Mouse (Mus musculus) c-Kit-negative CD71-positive TER-119-positive erythroid progenitor cells, embryonic 14.5 days (primary cell): ENCODE measurements around the gene Cd180.

Experiments
- DNase-seq: peaks from one replicate; pipeline ENCODE4 v3.0.0-alpha.2; 2013; ENCODE audit warnings: low read depth, low spot score

Cd180 gene

DNA sequence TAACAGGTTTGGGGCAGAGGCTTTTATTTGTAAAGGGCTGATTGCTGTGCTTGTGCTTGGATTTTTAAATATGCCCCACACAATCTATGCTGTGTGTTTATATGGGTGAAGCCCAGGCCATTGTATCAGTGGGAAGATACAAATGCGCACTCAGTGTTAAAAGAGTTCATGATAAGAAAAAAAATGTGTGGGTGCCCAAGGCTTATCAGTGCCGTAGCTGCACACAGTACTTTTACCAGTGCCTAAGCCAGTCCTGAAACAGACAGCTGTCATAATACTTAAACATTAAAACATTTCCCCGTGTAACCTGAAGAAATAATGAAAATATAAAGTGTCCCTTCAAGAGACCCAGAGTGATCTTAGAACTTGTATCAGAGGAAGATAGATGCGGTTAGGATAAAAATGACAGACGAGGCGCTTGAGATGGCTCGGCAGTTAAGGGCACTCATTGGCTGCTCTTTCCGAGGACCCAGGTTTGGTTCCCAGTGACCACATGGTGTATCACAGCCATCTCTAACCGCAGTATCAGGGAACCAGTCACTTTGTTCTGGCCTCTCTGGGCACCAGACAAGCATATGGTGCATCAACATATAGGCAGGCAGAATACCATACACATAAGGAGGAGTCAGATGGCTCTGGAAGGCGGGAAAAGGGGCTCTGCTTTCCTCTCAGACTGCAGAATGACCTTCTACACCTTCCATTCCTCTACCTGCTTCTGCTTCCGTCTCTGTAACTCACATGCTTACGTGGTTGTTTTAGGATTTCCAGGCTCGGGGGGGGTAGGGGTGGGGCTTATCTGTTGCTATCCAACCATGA, 46.6 kb downstream of the Cd180 start:
- peak; percentile 39 for DNase-seq

DNA sequence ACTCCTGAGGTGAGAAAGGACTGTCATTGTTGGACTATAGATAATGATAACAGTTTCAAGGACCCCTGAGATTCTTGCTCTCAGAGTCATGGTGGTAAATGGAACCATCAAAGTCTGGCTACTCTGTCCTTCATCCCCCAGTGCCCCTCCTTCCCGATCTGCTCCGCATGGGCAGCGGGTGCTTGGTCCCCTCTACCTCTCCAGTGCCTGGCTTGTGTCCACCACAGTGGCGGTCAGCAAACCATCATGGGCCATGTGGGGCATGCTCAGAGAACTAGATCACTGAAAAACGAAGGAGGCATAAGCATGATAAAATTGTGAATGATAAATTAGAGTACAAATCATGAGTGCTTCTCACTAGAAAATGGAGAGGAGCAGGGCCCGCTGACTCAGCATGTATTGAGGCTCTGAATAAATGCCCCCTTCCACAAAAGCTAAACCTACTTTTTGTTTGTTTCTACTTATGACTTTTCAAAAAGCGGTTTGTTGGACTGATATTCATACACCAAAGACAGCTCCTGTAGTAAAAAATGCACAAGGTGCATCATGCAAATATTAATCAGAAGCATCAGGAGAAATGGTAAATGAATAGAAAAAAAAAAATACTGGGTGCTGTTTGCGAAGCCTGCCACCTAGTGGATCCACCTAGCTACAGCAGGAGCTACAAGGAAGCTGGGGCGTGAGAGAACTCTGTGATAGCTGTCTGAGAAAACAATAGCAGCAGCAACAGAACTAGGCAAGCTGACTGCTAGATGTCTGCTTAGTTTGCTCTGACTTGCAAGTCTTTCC, 51.3 kb downstream of the Cd180 start:
- no peak for DNase-seq

DNA sequence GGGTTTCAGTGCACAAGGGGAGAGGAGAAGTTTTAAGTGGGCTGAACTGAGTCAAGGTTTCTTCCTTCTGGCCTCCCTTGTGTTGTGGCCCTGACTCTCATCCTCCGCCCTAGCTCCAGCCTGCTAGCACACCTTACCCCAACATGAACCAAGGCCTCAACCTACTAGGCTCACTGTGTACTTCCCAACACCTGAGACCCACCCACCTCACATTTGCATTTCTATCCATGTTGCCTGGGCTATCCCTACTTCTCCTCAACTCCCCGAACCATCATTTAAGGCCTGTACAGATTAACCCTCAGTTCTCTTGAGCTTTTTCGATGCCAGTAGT, 51.9 kb downstream of the Cd180 start:
- no peak for DNase-seq

DNA sequence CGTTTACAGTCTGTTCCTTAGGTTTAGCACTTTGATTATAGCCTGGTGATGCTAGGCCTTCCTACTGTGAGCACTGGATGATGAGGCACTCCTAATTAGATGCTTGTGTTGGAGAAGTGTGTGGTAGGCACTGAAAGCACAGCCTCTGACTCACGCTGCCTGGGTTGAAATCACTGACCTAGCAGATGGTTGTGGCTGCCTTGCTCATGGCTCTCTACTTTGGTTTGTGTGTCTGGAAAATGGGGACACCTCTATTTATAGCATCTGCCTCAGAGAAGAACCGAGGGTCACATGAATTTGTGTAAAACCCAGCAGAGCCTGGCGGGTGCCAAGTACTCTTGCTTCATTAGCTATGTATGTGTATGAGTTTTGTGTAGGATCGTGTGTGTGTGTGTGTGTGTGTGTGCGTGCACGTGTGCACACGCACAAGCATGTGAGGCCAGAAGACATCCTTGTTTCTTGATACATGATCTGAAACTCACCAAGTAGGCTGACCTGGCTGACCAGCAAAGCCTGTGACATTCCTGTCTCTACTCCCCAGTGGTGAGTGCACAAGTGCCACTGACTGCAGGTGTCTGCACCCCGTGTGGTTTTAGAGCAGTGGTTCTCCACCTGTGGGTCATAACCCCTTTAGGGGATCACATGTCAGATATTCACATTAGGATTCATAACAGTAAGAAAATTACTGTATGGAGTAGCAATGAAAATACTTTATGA, 52.4 kb downstream of the Cd180 start:
- DNase-seq = no peak

DNA sequence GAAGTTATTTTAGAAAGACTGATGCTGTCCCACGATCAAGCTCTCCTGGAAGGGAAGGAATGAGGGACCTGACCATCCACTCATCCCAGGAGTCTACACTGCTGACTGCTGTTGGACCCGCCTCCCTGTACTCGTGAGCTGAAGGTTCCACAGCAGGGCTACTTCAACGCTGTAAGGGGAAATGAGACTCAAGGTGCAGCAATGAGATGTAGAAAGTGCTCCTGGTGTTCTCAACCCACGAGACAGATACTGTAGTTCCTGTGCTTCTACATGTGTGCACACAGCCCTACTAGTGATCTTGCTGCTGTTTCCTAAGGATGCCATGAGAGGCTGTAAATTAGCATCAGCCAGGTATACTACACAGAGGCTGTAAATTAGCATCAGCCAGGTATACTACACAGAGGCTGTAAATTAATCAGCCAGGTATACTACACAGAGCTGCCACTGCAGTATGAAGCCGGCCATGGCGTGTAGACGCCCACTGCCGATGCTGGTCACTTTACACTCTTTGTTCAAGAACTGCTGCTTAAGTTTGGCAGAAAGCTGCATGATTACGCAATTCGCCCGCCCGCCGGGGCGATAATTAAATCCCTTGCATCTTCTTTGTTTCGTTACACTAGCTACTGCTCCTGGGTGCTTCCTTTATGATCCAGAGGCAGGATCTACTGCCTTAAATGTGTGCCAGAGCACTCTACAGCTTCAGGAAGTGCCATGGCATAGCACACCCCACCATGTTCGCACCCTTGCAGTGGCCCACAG, 53.6 kb downstream of the Cd180 start:
- DNase-seq = no peak

DNA sequence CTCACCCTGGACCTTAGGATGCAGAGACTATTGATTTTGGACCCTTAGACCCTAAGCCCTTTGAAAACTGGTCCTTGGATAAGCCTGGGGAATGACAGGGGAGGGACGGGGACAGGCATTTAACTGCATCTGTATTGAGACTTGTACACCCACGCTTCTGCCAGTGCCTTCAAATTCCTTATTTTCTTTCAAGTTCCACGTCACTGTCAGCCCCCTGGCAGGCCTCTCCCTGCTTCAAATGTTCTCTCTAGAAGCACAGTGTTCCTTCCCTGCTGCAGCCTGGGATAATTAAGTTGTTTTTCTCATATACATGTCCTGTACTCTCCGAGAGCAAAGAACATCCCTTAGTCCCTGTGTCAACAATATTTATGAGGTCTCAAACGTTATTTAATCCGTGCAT, 55.8 kb downstream of the Cd180 start:
- no peak for DNase-seq

DNA sequence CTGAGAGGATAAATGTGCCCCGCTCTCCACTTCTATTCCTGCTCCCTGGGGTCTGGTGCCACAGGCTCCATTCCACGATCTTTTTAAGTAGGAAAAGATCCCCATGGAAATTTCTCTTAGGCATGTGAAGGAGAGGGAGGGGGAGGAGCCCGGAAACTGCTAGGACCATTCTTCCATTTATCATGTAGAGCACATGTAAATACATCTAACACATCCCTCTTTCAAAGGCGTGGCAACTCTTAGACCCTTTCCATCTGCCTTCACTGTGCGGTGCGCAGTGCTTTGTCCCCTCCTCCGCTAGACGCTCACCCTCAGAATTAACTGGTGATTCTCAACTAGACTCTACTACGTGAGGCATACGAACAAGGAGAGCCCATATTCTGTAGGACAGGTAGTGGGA, 56.5 kb downstream of the Cd180 start:
- DNase-seq = no peak

DNA sequence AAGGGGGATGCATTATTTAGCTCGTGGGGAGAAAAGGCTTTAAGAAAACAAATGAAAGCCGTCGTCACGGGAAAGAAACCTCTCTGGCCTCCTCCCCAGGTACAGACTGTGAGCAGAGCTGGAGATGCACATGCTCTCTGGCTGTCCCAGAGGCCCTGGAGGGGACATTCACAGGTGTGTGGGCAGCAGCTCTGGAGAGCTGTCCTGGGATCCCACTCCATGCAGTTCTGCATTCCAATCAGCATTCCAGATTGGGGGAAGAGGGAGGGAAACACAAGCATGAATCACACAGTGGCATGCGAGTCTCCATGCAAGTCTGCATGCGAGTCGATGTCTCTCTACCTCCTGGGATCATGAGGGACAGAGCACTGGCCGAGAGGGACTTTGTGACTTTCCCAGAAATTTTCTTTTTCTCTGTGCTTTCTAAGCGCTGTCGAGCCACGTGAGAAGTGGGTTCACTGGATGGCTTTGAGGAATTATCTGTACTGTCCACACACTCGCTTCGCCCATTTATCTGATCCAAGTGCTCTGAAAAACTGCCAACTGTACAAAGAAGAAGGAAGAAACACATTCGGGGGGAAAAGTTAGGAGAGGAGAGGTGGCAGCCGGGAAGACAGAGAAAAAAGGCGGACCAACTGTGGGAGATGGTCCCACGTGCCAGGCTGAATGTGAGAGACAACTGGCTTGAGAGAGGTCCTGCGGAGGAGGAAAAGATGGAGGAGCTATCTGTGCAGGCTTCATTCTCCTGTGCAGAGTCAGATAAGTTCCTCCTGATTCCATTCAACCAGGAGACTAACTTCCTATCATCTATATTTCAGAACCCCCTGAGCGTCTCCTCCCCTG, 60.6 kb downstream of the Cd180 start:
- DNase-seq = peak; percentile 44

DNA sequence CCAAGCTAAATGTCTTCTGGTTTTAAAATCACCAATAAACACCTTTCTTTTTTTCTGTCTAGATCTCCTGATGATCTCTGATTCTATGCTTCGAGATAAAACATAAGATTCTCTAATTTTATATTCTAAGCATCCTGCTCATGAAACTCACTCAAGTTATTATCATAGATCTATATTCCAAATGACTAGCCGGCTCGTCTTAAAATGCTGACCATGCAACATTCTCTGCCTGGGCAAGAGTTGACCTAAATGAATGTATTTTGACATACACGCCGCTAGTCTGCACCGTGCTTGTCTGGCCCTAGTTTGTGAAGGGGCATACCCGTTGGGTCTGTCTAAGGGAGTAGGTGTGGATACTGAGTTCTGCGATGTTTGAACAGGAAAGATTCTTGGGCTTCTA, 61.8 kb downstream of the Cd180 start:
- DNase-seq = no peak

DNA sequence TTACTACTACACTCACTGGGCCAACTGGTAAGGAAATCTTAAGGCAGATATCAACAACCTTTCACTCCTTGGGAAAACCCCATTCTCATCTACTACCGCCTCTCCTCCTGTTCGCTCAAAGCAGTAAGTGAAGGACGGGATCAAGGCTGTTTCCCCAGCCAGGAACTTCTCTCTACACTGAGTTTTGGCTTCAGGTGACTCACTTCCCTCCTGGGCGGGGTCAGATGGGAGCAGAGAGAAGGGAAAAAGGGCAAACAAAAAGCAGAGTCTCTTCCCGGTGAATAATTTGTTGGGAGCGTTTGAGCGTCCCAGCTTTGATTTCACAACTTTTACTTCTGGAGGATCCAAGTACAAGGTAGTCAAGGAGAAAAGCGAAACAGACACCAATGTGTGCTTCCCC, 62.7 kb downstream of the Cd180 start:
- DNase-seq = no peak

DNA sequence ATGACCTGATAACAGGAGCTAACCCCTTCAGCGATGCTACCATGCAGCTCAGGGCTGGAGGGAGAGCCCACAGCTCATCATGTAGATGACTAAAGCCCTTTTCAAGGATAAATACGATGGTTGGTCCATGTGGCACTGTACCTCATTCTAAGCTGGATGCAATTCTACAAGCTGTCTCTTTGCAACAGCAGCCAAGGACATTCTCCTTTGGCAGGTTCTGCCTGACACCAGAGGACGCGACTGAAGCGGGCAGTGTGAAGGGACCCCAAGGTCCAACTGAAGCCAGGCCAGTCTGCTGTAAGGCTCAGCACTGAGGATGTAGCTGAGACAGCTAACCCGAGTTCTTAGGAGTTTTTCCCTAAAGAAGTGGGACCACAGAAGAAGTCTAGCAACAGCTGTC, 64.7 kb downstream of the Cd180 start:
- DNase-seq = no peak

DNA sequence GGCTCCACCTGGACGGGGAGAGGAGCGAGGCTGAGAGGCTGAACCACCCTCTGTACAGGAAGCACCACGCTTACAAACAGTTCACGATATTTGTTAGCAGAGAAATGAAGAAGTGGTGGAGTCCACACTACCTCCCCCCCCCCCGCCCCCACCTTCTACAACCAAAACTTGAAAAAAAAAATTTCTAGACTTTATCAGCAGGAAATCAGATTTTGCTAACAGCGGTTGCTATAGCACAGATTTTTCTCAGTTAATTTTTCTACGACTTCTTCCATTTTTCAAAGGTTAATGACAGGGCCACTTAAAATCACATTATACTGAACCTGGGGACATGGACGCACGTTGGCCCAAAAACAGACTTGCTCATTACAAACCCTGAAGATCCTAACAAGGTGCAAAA, 68.1 kb downstream of the Cd180 start:
- DNase-seq = no peak

DNA sequence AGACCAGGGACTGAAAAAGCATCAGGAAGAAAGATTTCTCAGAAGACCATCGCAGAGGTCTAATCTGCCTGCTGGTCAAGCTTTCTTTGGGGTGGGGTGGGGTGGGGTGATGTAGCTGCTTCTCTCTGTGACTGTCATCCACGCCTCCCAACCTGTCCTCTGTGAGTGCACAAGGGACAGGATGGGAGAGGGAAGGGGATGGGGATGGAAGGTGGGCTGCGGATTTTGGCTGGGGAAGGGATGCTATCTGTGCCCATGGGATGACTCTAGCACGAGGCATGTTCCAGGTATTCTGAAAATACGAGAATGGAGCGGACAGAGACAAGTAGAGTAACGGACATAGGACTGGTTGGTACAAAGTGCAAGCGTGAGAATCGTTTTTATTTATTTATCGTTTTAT, 68.8 kb downstream of the Cd180 start:
- no peak for DNase-seq

DNA sequence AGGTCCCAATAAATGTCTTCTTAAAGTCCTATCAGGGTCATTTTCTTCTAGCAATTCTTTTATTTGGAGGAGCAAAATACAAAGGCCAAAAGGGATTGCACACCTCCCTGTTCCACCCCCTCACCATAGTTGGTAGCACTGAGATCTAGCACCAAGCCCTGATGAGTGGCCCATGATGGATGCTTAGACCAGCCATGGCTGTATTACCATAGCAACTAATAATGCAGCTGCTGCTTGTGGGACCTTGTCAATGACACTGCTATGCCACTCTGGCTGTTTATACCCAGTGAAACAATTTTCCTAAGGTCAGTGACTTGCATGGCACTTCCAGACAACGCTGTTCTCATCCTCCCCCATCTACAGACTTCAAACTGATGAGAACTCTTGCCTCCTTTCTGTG, 70.9 kb downstream of the Cd180 start:
- DNase-seq = no peak

DNA sequence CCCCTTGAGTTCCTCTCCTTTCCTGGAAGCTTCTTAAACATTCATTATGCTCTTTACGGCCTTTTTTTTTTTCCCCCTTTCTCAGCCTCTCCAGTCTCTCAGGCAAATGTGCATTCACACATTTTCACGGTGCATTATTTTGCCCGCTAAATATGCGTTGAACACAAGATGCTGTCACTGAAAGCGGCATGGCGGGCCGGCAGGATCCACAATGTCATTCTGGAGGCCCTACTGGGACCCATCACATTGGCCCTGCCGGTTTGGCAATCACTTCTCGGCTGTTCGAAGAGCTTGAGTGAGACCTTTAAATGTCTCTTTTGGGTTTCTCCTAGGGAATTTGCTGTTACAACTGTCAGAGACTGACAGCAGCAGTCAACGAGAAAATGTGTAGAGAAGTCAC, 71.9 kb downstream of the Cd180 start:
- no peak for DNase-seq

DNA sequence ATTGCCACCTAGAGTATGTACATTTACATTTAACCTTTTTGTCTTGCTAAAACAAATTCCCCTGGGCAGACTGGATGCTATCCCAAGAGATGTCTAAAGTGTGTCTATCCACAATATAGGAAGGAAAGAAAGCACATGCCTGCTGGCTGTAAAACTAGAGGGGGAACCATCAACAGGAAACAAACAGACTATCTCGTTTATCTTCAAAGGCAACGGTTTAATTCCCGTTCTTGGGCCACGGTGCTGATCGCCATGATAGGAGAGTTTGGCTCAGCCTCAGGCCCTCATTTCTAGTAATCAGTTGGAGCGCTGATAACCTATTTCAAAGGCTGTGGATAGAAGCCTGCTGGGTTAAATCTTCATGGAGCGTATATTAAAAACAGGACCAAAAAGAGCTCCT, 73.8 kb downstream of the Cd180 start:
- no peak for DNase-seq

DNA sequence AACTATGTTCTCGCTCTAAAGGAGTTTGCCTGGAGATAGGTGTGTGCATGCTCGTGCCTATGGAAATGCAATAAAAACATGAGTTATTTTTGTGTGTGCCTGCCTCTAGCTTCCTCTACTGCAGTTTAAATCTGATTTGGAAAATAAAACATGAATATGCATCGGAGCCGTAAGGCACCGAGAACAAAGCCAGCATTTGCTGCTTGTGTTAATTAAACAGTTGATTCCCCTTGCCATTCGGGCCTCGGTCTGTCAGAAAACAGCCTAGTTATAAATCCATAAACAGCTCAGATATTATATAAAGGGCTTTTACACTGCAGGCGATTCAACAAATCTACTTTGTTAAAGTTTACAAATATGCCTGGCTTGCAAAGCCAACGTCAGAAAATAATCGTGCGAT, 75.2 kb downstream of the Cd180 start:
- DNase-seq = no peak

DNA sequence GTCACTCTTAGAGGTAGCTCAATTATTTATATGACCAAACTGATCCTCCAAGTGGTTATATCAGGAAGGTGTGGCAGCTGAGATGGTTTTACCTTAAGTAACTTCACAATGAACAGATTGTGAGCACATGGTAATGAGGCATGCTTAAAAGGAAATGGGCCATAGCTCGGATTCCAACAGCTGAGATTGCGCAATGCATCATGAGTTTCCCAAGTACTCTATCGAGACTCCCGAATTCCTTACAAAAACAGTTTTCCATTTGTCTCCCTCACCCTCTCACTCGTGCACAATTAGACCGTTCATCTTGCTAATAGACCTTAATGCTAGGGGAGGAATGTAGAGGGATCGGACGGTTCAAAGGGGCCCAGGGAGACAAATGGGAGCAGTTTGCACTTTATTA, 76.8 kb downstream of the Cd180 start:
- DNase-seq = no peak

DNA sequence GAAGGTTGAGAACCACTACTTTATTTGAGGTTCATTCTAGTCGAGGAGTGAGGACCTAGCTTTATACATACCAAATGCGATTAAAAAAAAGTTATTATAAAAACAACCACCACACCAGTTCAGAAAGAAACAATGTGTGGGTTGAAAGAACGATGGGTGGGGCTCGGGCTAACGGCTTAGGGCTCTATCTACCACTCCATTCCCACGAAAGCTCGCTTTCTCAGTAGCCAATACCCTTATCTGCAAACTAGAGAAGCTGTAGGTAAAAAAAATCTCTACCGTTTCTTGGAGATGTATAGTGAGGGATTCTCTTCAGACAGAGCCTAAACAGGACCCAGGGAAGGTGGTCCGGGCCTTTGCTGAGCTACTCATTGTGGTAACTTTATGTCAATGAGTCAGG, 79.8 kb downstream of the Cd180 start:
- no peak for DNase-seq

DNA sequence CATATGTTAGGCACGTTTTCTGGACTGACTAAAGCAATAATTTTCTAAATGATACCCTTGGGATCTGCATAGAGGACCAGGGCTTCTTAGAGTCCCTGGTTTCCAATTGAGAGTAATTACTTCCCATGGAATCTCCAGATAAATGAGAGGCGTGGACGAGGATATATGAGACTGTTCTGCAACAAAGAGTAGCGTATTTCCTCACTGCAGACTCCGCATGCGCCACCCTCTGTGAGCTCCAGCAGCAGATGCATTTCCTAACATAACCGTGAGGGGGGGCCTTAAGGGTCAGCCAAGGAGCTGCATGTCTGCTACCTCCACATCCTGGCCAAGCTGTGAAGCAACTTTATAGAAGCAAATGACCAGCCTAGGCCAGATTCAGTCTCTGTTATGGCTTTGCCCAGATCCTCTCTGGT, 81.4 kb downstream of the Cd180 start:
- no peak for DNase-seq

DNA sequence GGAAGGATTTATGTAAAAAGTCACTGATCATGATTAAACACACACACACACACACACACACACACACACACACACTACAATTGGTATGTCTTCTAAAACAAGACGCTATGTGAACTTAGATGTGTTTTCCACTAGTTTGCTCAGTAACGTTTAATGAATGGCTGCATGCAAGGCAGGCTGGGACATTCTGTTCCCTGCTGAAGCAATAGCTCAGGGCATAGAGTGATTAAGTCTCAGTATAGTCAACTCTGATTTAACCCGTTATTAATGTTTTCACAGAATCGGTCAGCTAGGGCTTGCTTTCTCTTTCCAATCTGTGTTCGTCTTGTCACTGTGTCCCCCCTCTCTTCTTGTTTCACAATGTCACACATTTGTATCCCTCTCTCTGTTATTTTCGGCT, 82.1 kb downstream of the Cd180 start:
- DNase-seq = no peak
